Comparison of ENCODE assay signal across 23 mouse cellular contexts in genomic region chr4:149376034-149376433, GRCm38 (mm10).
"Had no signal": no experiment of that assay in that cellular context is flagged by ENCODE, and none has a peak within 500 bp of the region (broad histone marks: within the 10 kb centered on the region; RNA-seq: fewer than 3 reads in every experiment).

No protein-coding gene starts in this region.

- ATAC-seq: hindbrain, postnatal 0 days had no signal

- DNase-seq: gastrocnemius, postnatal 14 days; gastrocnemius, postnatal 36 days; heart, adult 11 months; heart, adult 2 months; heart, postnatal 14 days; heart, postnatal 36 days; kidney, adult 18-20 months; kidney, adult 8-10 months; kidney, postnatal 10 days; kidney, postnatal 25 days; kidney, postnatal 4 days; liver had no signal

- H3K4me2 ChIP-seq: heart, embryonic 11.5 days; heart, embryonic 13.5 days; heart, embryonic 15.5 days; hindbrain, embryonic 13.5 days; hindbrain, embryonic 15.5 days; limb, embryonic 12.5 days; liver, embryonic 11.5 days had no signal

- H3K4me3 ChIP-seq: heart, adult 2 months; heart, embryonic 13.5 days; heart, embryonic 15.5 days; hindbrain, embryonic 13.5 days; hindbrain, embryonic 15.5 days; layer of hippocampus, adult 2 months; left cerebral cortex, adult 2 months; limb, embryonic 10.5 days; limb, embryonic 12.5 days had no signal

- H3K9me3 ChIP-seq: heart, embryonic 13.5 days; heart, embryonic 15.5 days; hindbrain, embryonic 13.5 days; hindbrain, embryonic 15.5 days; limb, embryonic 10.5 days had no signal

- H3K4me1 ChIP-seq: heart, embryonic 13.5 days; heart, embryonic 15.5 days; limb, embryonic 10.5 days had no signal

- H3K27ac ChIP-seq: heart, adult 2 months; heart, embryonic 13.5 days; heart, embryonic 15.5 days; hindbrain, embryonic 13.5 days; hindbrain, embryonic 15.5 days; hindbrain, postnatal 0 days; layer of hippocampus, adult 2 months; left cerebral cortex, adult 2 months; limb, embryonic 10.5 days; limb, embryonic 12.5 days had no signal

- H3K9ac ChIP-seq: heart, embryonic 13.5 days; heart, embryonic 15.5 days; hindbrain, embryonic 13.5 days; hindbrain, embryonic 15.5 days; limb, embryonic 12.5 days had no signal

- H3K27me3 ChIP-seq: heart, embryonic 13.5 days; heart, embryonic 15.5 days; hindbrain, embryonic 13.5 days; hindbrain, embryonic 15.5 days; limb, embryonic 12.5 days had no signal
